Mouse (Mus musculus): ENCODE results near the gene Enpp5. TPM values are rescaled to one million over a fixed set of nuclear protein-coding genes. Genes with fewer than 3 reads are reported as not detected.

Enpp5 gene
- polyA plus RNA-seq, 2 experiments from 2014 or later: 12.7 to 19.2 TPM

- ATAC-seq: no peak
These were observed 21.9 kb downstream of the Enpp5 start for GRCm38 (mm10) chr17:44100486-44100885.

GRCm38 (mm10) chr17:44100906-44101305 is 22.3 kb downstream of the Enpp5 start:
- ATAC-seq: no peak

- ATAC-seq: no peak
These were observed 23.3 kb downstream of the Enpp5 start for GRCm38 (mm10) chr17:44101961-44102360.

- ATAC-seq: peak; percentile 97
These were observed 26.9 kb downstream of the Enpp5 start, which contains the start of gene Enpp4 for GRCm38 (mm10) chr17:44105287-44106138. Gene Enpp4, minus strand, starts transcription at chr17:44105809.

GRCm38 (mm10) chr17:44108331-44108730 is 29.7 kb downstream of the Enpp5 start:
- no peak for ATAC-seq

- no peak for ATAC-seq
These were observed 38.0 kb downstream of the Enpp5 start for GRCm38 (mm10) chr17:44116584-44116983.

GRCm38 (mm10) chr17:44117721-44118120 is 39.1 kb downstream of the Enpp5 start:
- no peak for ATAC-seq

GRCm38 (mm10) chr17:44118231-44118630 is 39.6 kb downstream of the Enpp5 start:
- no peak for ATAC-seq

- peak; percentile 88 for ATAC-seq
These were observed 42.9 kb downstream of the Enpp5 start for GRCm38 (mm10) chr17:44121366-44122100.

- ATAC-seq: no peak
These were observed 50.6 kb downstream of the Enpp5 start for GRCm38 (mm10) chr17:44129092-44129750.

- ATAC-seq: peak; percentile 70
These were observed 51.8 kb downstream of the Enpp5 start for GRCm38 (mm10) chr17:44130429-44130828.

GRCm38 (mm10) chr17:44134106-44134505 is 55.5 kb downstream of the Enpp5 start:
- ATAC-seq: no peak

- ATAC-seq: no peak
These were observed 55.9 kb downstream of the Enpp5 start for GRCm38 (mm10) chr17:44134545-44134944.

- no peak for ATAC-seq
These were observed 57.4 kb downstream of the Enpp5 start for GRCm38 (mm10) chr17:44136018-44136417.

Other genes with a start within 250 kb of the Enpp5 start
- 1 to 10 TPM; 8.0 to 9.4 TPM for gene Enpp4, start 27.0 kb downstream of the Enpp5 start, polyA plus RNA-seq (2017; shearing (Covaris generic))
- under 1 TPM in 1 of 2 experiments, not detected in 1; 0.28 TPM for gene Clic5, start 109.8 kb downstream of the Enpp5 start, polyA plus RNA-seq (2017; shearing (Covaris generic))